Mouse (Mus musculus) C2C12 (cell line): ENCODE measurements at regions not wholly inside any gene's neighbourhood (a gene's known extent, or its start where the extent isn't known, plus 50 kb on each side); places are given as distances from the start of the nearest gene placed in this dataset.

ENCODE experiments used
- CTCF ChIP-seq: IDR thresholded peaks from one replicate; pipeline ENCODE4 v1.5.1; 2011; ENCODE audit not compliant: control insufficient read depth, insufficient read depth, insufficient read length
- USF1 ChIP-seq: IDR thresholded peaks from one replicate; pipeline ENCODE4 v1.6.1; 2011; ENCODE audit warnings: low read depth, mild to moderate bottlenecking, control low read depth, moderate library complexity

DNA sequence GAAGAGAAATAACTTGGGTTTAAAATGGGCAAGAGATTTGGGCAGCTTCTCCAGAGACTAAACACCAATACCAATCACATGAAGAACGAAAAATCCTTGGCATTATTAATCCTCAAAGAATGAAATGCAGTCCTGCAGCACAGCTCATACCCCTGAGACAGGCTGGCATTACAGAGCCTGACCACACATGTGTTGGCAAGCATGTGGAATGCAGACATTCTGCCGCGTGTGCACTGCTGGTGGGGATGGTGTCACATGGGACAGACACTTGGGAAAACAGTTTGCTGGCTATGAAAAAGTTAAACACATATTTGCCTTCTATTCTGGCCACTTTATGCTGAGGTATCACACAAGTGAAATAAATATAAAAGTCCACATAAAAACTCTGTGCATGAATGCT is 60.4 kb upstream of the Smad3 start:
- TF ChIP-seq CTCF (no peak), USF1 (peak; percentile 41)
